Mouse (Mus musculus) layer of hippocampus, adult 2 months (tissue): Measurements from ENCODE around the gene Tusc2. TPM values are rescaled to one million over a fixed set of nuclear protein-coding genes. Genes with fewer than 3 reads are reported as not detected.

Experiments used
- DNase-seq, 2 experiments: peaks; one replicate each; pipeline ENCODE4 v3.0.0; 2022; ENCODE audit warnings: low spot score in 2 of 2
- H3K27ac ChIP-seq: fragments of 200-600 bp; 2 replicates; pipeline ENCODE4 v1.8.1; 2022
- H3K4me3 ChIP-seq: fragments of 200-600 bp; 2 replicates; pipeline ENCODE4 v1.8.1; 2022; ENCODE audit warnings: mild to moderate bottlenecking
- CTCF ChIP-seq: fragments of 200-600 bp; conservative IDR thresholded peaks from 2 replicates; pipeline ENCODE4 v1.8.1; 2022; ENCODE audit warnings: antibody characterized with exemption, mild to moderate bottlenecking, moderate library complexity
- total RNA-seq, 2 experiments: library from RNA; stranded (reverse); gene quantifications; 2 replicates each; pipeline ENCODE4 v1.2.3; 2021

Tusc2 gene
- total RNA-seq, 2 experiments from 2014 or later = 77.2 to 83.1 TPM

GRCm38 (mm10) chr9:107576357-107577107, 13.5 kb downstream of the Tusc2 start, which contains the start of gene Hyal1:
TSS of gene Hyal1 (plus strand) at chr9:107576927.
- H3K27ac ChIP-seq = peak within 1 kb of the TSS; percentile 76
- H3K4me3 ChIP-seq = peak within 1 kb of the TSS; percentile 47
- no peak for TF ChIP-seq CTCF
- DNase-seq = peak; percentile 47 to 58

- no peak for DNase-seq
- TF ChIP-seq CTCF = no peak
- H3K27ac ChIP-seq = peak overlapping the region; percentile 15; the same call in 1 of the 2 replicates
- no peak overlapping the region for H3K4me3 ChIP-seq
Measured at GRCm38 (mm10) chr9:107577871-107578270, 14.8 kb downstream of the Tusc2 start.

GRCm38 (mm10) chr9:107578587-107578986, 15.5 kb downstream of the Tusc2 start, which contains the start of gene Naa80:
TSS of gene Naa80 (plus strand) at chr9:107578887.
- Histone ChIP-seq H3K27ac (peak within 1 kb of the TSS; percentile 92), H3K4me3 (no peak within 1 kb of the TSS)
- no peak for DNase-seq
- TF ChIP-seq CTCF = no peak

DNA sequence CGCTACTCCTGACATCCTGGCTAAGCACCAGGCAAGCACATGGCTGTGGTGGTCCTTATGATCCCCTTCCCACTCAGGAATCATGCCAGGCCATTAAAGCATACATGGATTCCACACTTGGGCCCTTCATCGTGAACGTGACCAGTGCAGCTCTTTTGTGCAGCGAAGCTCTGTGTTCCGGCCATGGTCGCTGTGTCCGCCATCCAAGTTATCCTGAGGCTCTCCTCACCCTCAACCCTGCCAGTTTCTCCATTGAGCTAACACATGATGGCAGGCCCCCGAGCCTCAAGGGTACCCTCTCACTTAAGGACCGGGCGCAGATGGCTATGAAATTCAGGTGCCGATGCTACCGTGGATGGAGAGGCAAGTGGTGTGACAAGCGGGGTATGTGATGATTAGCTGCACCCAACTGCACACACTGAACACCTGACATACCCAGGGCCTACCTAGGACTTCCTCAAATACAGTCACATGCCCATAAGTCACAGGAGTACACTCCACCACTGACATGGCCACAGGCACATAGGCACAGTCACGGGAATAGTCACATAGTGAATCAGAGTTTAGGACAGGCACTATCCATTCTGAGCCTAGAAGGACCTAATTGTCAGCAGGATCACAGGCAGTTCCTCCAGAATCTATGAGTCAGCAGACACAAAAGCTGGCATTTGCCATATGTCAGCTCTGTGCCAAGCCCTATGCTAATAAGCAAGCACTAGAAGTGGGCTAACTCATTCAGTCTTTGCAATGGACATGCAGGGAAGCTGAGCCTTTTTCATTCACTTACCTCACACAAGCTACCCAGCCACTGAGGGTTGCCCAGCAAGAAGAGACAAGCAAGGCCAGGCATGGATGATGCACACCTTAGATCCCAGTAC, 16.2 kb downstream of the Tusc2 start:
- Histone ChIP-seq H3K27ac (peak overlapping the region; percentile 92), H3K4me3 (no peak overlapping the region)
- no peak for TF ChIP-seq CTCF
- DNase-seq = peak in 1 of 2 experiments; percentile 33

GRCm38 (mm10) chr9:107580501-107581317, 17.7 kb downstream of the Tusc2 start, which contains the start of gene Hyal3:
TSS of gene Hyal3 (plus strand) at chr9:107580818.
- no peak for TF ChIP-seq CTCF
- Histone ChIP-seq H3K27ac (peak within 1 kb of the TSS; percentile 92), H3K4me3 (peak within 1 kb of the TSS; percentile 72)
- DNase-seq = peak; percentile 85 to 93

GRCm38 (mm10) chr9:107581584-107581983, 18.5 kb downstream of the Tusc2 start:
- no peak overlapping the region for H3K27ac ChIP-seq
- H3K4me3 ChIP-seq = peak overlapping the region; percentile 72; the same call in 1 of the 2 replicates
- TF ChIP-seq CTCF = no peak
- no peak for DNase-seq

DNA sequence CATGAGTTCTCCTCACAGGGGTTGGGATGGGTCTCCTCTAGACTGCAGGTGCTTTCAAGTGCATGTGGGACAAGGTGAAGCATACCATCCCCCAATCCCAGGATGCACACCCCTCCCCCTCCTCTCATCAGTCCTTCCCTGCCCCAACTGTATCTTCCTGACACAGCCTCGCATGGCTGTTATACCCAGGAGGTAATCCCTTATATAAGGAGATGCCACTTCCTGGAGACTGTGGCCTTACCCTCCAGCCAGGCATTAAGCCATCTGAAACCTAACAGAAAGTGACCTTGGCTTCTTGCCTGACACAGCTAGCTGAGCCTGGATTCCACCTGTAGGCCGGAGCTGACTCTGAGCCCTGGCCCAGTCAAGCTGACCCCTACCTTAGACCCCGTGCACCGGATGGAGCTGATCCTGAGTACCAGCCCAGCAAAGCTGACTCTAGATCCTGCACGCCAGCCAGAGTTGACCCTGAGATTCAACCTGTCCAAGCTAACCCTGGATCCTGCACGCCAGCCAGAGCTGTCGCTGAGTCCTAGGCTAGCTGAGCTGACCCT, 19.5 kb downstream of the Tusc2 start:
- no peak for DNase-seq
- Histone ChIP-seq H3K4me3 (no peak overlapping the region), H3K27ac (no peak overlapping the region)
- TF ChIP-seq CTCF = no peak

- H3K27ac ChIP-seq = no peak overlapping the region
- no peak for DNase-seq
- H3K4me3 ChIP-seq = no peak overlapping the region
- TF ChIP-seq CTCF = no peak
Measured at GRCm38 (mm10) chr9:107583174-107583573, 20.1 kb downstream of the Tusc2 start.

DNA sequence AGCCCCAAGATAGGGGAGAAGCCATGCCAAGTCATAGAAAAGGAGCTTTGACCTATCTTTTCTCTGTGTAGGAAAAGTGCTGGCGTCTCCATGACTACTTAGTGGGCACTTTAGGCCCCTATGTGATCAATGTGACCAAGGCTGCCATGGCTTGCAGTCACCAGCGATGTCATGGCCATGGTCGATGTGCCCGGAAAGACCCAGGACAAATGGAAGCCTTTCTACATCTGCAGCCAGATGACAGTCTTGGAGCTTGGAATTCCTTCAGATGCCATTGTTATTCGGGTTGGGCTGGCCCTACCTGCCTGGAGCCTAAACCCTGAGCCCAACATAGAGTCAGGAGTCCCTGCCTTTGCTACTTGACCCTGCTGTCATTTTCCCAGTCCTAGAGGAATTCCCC, 23.4 kb downstream of the Tusc2 start:
- no peak for DNase-seq
- H3K27ac ChIP-seq = no peak overlapping the region
- H3K4me3 ChIP-seq = no peak overlapping the region
- no peak for TF ChIP-seq CTCF

DNA sequence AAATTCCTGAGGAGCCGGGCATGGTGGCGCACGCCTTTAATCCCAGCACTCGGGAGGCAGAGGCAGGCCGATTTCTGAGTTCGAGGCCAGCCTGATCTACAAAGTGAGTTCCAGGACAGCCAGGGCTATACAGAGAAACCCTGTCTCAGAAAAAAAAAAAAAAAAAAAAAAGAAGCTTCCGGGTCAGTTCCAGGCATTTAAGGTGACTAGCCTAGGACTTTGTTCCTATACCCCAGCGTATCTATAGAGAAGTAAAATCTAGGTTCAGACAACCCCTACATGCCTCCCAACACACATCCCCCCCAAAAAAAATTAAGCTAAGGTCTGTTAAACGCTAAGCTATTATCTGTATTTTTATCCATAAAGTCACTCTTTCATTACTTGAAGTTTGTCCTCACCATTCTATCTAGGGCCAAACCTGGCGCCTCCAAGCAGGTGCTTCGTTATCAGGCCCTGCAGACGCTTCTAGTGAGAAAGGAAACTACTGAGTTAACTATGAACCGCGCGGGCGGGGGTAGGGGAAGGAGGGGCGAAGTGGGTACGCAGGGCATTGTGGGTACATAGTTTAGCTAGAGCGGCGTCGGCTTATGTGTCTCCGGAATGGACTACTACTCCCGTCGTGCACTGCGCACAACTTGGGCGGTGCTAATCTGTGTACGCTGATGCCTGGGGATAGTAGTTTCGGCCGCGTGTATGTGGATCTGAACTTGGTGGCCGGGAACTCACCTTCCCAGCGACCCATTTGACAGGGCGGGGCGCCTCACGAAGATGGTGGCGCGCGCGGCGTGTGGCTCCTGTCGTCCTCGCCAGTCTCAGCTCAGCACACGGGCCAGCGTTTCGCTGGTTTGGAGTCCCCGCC, 24.1 kb downstream of the Tusc2 start, which contains the start of gene Ifrd2:
TSS of gene Ifrd2 (plus strand) at position 669 of the 859 bp plus-strand sequence.
- peak within 1 kb of the TSS; percentile 74 for H3K4me3 ChIP-seq
- H3K27ac ChIP-seq = peak within 1 kb of the TSS; percentile 76
- no peak for TF ChIP-seq CTCF

GRCm38 (mm10) chr9:107587833-107588639, 25.0 kb downstream of the Tusc2 start:
- Histone ChIP-seq H3K27ac (peak overlapping the region; percentile 76), H3K4me3 (peak overlapping the region; percentile 74)
- TF ChIP-seq CTCF = no peak
- peak in 1 of 2 experiments; percentile 31 for DNase-seq

More for the DNA sequence above, 24.1 kb downstream of the Tusc2 start, which contains the start of gene Ifrd2:
- DNase-seq = peak; percentile 95 to 99
